Mouse (Mus musculus) spleen, adult 2 months (tissue): ENCODE results near the gene Siglecf. TPM values are rescaled to one million over a fixed set of nuclear protein-coding genes. Genes with fewer than 3 reads are reported as not detected.

ENCODE experiments used
- DNase-seq, 2 experiments: peaks; one replicate each; pipeline versions ENCODE4 v3.0.0 to v3.0.0-alpha.2; 2012 to 2021; ENCODE audit warnings: low spot score in 2 of 2, low read depth in 1 of 2
- H3K27ac ChIP-seq: fragments of 200-500 bp; 2 replicates; pipeline ENCODE4 v1.5.1; 2012; ENCODE audit warnings: low read length, inconsistent platforms; ENCODE audit not compliant: insufficient read depth
- H3K27me3 ChIP-seq: fragments of 200-500 bp; 2 replicates; pipeline ENCODE4 v1.6.1; 2012; ENCODE audit warnings: mild to moderate bottlenecking, moderate library complexity, low read length, inconsistent platforms; ENCODE audit not compliant: control insufficient read depth, insufficient read depth
- H3K36me3 ChIP-seq: fragments of 200-500 bp; 2 replicates; pipeline ENCODE4 v1.6.1; 2012; ENCODE audit warnings: mild to moderate bottlenecking, low read length, inconsistent platforms; ENCODE audit not compliant: control insufficient read depth, insufficient read depth
- H3K4me1 ChIP-seq: fragments of 200-500 bp; 2 replicates; pipeline ENCODE4 v1.6.1; 2011; ENCODE audit warnings: inconsistent platforms; ENCODE audit not compliant: control insufficient read depth, insufficient read depth, insufficient read length
- H3K4me3 ChIP-seq: fragments of 200-500 bp; 2 replicates; pipeline ENCODE4 v1.5.1; 2011; ENCODE audit warnings: mild to moderate bottlenecking, inconsistent platforms; ENCODE audit not compliant: insufficient read depth, insufficient read length; ENCODE audit errors: extremely low read depth
- CTCF ChIP-seq: fragments of 200-500 bp; IDR thresholded peaks from 2 replicates; pipeline ENCODE4 v1.5.1; 2011; ENCODE audit warnings: mild to moderate bottlenecking, inconsistent platforms; ENCODE audit not compliant: insufficient read depth, insufficient read length, insufficient replicate concordance; ENCODE audit errors: extremely low read depth
- POLR2A ChIP-seq: fragments of 200-500 bp; IDR thresholded peaks from 2 replicates; pipeline ENCODE4 v1.6.1; 2011; ENCODE audit warnings: low read depth, low read length, inconsistent platforms
- WGBS: fragments of 180-500 bp; shearing (Covaris S2); methylation state at CpG from one replicate; pipeline ENCODE4 v1.1.7; 2018; 5-methylcytosine and 5-hydroxymethylcytosine counted together
- polyA plus RNA-seq: library from polyadenylated mRNA; depleted of rRNA; stranded (reverse); fragments of >200 nt; gene quantifications from 2 replicates; pipeline ENCODE4 v1.2.3, GENCODE M21; 2012; rRNA removed

The Siglecf gene
- polyA plus RNA-seq, 1 experiment: 0.94 TPM

DNA sequence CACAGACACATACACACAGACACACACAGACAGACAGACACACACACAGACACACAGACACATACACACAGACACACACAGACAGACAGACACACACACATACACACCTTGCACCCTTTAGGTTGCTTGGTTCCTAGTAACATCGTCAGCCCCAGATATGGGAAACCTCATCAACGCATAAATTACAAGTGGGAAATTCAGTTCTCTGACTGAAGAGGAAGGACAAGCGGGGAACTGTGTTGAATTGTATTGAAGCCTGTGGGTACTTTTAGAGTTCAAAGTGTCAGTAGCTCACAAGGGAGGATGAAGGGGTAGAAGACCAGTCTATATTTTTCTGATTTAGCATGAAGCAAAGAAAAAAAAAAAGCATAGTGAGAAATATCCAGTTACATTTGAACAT, 56.4 kb downstream of the Siglecf start:
- Histone ChIP-seq H3K4me1 (peaks cover 4% of the 10 kb centered on the region; the same call in 1 of the 2 replicates), H3K4me3 (peak overlapping the region; percentile 20; the same call in 1 of the 2 replicates), H3K27me3 (no peaks in the 10 kb centered on the region), H3K36me3 (peaks cover 6% of the 10 kb centered on the region; the same call in 1 of the 2 replicates), H3K27ac (peak overlapping the region; percentile 85)
- no peak for TF ChIP-seq CTCF
- no peak for TF ChIP-seq POLR2A
- WGBS: 19% methylated on average over 3 of the region's 3 CpGs
- DNase-seq: peak in 1 of 2 experiments; percentile 32

DNA sequence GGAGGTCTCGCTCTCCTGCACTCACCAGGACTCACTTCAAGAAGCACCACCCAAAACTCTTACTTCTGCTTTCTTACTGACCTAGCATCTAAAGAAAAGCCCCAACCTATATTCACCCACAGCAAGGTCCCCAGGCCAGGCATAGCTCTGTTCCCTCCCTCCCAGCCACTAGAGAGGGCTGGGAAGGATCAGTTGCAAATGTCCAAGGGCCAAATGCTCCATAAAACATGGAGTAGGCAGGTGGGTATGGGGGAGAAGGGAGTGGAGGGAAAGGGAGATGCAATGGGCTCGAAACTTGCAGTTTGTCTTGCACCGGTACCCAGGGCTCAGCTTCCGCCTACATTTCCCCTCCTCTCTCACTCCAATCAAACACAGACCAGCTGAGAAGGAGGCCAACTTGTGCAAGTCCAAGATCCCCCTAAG, 57.0 kb downstream of the Siglecf start, which contains the start of gene Siglecg:
Siglecg (plus strand) TSS at position 74 of the 423 bp plus-strand sequence.
- Histone ChIP-seq H3K4me1 (peaks cover 4% of the 10 kb centered on the region; the same call in 1 of the 2 replicates), H3K4me3 (peak within 1 kb of the TSS; percentile 92), H3K27me3 (no peaks in the 10 kb centered on the region), H3K27ac (peak within 1 kb of the TSS; percentile 94), H3K36me3 (peaks cover 9% of the 10 kb centered on the region)
- peak; percentile 45 to 49 for DNase-seq
- WGBS: 26% methylated on average over 4 of the region's 4 CpGs
- no peak; the same call in 1 of the 2 replicates for TF ChIP-seq POLR2A
- no peak for TF ChIP-seq CTCF

DNA sequence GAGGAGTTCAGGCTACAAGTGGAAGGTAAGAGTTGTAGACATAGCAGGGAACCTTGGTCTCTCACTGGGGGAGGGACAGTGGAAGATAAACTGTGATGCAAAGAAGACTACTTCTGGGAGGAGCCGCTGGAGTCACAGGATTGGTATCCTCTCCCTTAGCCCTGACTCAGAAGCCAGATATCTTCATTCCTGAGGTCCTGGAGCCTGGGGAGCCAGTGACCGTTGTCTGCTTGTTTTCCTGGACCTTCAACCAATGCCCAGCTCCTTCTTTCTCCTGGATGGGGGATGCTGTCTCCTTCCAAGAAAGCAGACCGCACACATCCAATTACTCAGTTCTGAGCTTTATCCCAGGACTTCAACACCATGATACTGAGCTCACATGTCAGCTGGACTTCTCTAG, 57.9 kb downstream of the Siglecf start:
- WGBS: 67% methylated on average over 3 of the region's 3 CpGs
- H3K4me3 ChIP-seq: peak overlapping the region; percentile 92
- no peak for DNase-seq
- no peaks in the 10 kb centered on the region for H3K27me3 ChIP-seq
- H3K27ac ChIP-seq: peak overlapping the region; percentile 87
- peaks cover 12% of the 10 kb centered on the region for H3K36me3 ChIP-seq
- peaks cover 4% of the 10 kb centered on the region; the same call in 1 of the 2 replicates for H3K4me1 ChIP-seq
- TF ChIP-seq POLR2A (no peak), CTCF (no peak)

Other genes with a start within 250 kb of the Siglecf start
- not detected in 2 replicates for gene Zfp936, start 237.1 kb upstream of the Siglecf start, polyA plus RNA-seq
- 2.9 and 4.1 TPM in 2 replicates for gene Zfp715, start 38.0 kb upstream of the Siglecf start, polyA plus RNA-seq
- gene Siglecg, start 56.9 kb downstream of the Siglecf start, polyA plus RNA-seq: 279 and 393 TPM in 2 replicates
- gene Lim2, start 76.3 kb downstream of the Siglecf start, polyA plus RNA-seq: 0.12 and 0.18 TPM in 2 replicates
- gene Nkg7, start 85.7 kb downstream of the Siglecf start, polyA plus RNA-seq: 97.1 and 102 TPM in 2 replicates
- 0.26 TPM in 1 of 2 replicates, not detected in the other for gene Cldnd2, start 89.4 kb downstream of the Siglecf start, polyA plus RNA-seq
- 37.8 and 39.1 TPM in 2 replicates for gene Etfb, start 92.7 kb downstream of the Siglecf start, polyA plus RNA-seq
- not detected in 2 replicates for gene Gm45233, start 92.8 kb downstream of the Siglecf start, polyA plus RNA-seq
- 3.8 and 4.8 TPM in 2 replicates for gene Vsig10l, start 111.8 kb downstream of the Siglecf start, polyA plus RNA-seq
- 0.23 and 0.25 TPM in 2 replicates for gene Iglon5, start 138.7 kb downstream of the Siglecf start, polyA plus RNA-seq
- not detected in 2 replicates for gene 4931406B18Rik, start 154.6 kb downstream of the Siglecf start, polyA plus RNA-seq
- 16.0 and 19.2 TPM in 2 replicates for gene Cd33, start 193.1 kb downstream of the Siglecf start, polyA plus RNA-seq
- gene Zfp658, start 210.9 kb downstream of the Siglecf start, polyA plus RNA-seq: 1.4 and 1.6 TPM in 2 replicates
- gene Zfp719, start 228.3 kb downstream of the Siglecf start, polyA plus RNA-seq: 0.78 and 1.5 TPM in 2 replicates